Mouse (Mus musculus): ENCODE data around the gene Cd3eap. TPM values are rescaled to one million over a fixed set of nuclear protein-coding genes. Genes with fewer than 3 reads are reported as not detected.

Gene Cd3eap
- polyA plus RNA-seq, 1 experiment, result 5.3 TPM

DNA sequence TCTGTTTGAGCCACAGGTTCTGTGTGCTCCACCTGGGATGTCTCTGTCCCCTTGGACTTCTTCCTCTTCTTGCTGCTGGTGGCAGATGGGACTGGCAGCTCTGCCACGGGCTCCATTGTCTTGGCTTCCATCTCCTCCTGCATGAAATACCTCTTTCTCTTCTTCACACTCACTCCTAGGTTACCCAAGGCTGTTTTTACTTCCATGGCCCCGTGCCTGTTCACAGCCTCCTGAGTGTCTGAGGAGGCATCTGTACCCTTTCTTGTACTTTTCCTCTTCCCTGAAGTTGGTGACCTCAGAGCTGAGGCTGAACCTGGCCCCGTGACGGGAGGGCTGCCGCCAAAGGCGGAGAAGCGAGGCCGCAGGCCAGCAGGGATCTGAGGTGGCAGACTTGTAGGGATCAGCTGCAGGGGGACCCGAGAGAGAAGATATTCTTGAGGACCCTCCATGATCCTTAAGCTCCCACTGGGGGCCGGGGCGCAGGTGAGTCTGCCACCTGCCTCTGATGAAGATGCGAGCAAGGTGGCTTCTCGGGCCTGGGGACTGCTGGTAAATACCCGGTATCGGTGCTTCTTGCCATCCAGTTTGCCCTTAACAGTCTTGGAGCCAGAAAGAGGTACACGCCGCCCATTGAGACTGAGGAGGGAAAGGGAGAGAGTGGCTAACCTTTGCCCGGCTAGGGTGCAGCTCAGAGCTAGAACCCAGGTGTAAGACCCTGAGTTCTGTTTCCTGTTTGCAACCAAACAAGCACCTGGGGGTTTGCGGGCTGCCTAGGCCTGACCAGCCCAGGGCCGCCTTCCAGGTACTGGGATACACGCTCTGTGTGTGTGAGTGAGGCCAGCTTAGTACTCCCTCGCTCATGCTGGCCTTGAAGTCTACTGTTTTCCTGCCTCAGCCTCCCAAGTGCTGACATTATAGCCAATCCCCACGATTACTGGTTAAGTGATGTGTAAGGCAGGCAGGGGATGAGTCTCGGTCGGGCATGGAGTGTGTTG lies 1.6 kb downstream of the Cd3eap start:
- H3K4me1 ChIP-seq (ENCODE audit: control insufficient read depth, insufficient read depth, low read length), result no peaks in the 10 kb centered on the region; the same call in 1 of the 2 replicates
- DNase-seq, result no peak
- TF ChIP-seq CTCF (conservative IDR thresholded peaks at IDR 0.05; ENCODE audit: insufficient read depth, insufficient read length, low read depth, low read length) (no peak), POLR2A (IDR thresholded peaks at IDR 0.05; ENCODE audit: low read depth, low read length) (no peak)
- 87% methylated on average over 25 of the region's 25 CpGs for WGBS
- no peak overlapping the region for H3K4me3 ChIP-seq (ENCODE audit: insufficient read depth, low read depth, low read length)
- no peaks in the 10 kb centered on the region for H3K27me3 ChIP-seq (replicated peaks; ENCODE audit: control insufficient read depth, insufficient read depth, low read length)
- no peak overlapping the region for H3K27ac ChIP-seq (ENCODE audit: insufficient read depth, low read depth, low read length)
- no peaks in the 10 kb centered on the region for H3K36me3 ChIP-seq (ENCODE audit: control insufficient read depth, insufficient read depth, low read length)

- no peak for DNase-seq
- TF ChIP-seq CTCF (conservative IDR thresholded peaks at IDR 0.05; ENCODE audit: insufficient read depth, insufficient read length, low read depth, low read length) (no peak), POLR2A (IDR thresholded peaks at IDR 0.05; ENCODE audit: low read depth, low read length) (no peak)
- no peaks in the 10 kb centered on the region for H3K36me3 ChIP-seq (ENCODE audit: control insufficient read depth, insufficient read depth, low read length)
- H3K4me1 ChIP-seq (ENCODE audit: control insufficient read depth, insufficient read depth, low read length), result no peaks in the 10 kb centered on the region; the same call in 1 of the 2 replicates
- no peak overlapping the region for H3K27ac ChIP-seq (ENCODE audit: insufficient read depth, low read depth, low read length)
- no peak overlapping the region for H3K4me3 ChIP-seq (ENCODE audit: insufficient read depth, low read depth, low read length)
- no peaks in the 10 kb centered on the region for H3K27me3 ChIP-seq (replicated peaks; ENCODE audit: control insufficient read depth, insufficient read depth, low read length)
- WGBS, result 65% methylated on average over 10 of the region's 10 CpGs
Observed at GRCm38 (mm10) chr7:19356311-19356710, 3.0 kb downstream of the Cd3eap start.

GRCm38 (mm10) chr7:19354991-19355390 lies 4.3 kb downstream of the Cd3eap start:
- Histone ChIP-seq H3K4me1 (ENCODE audit: control insufficient read depth, insufficient read depth, low read length) (no peaks in the 10 kb centered on the region; the same call in 1 of the 2 replicates), H3K4me3 (ENCODE audit: insufficient read depth, low read depth, low read length) (no peak overlapping the region), H3K36me3 (ENCODE audit: control insufficient read depth, insufficient read depth, low read length) (no peaks in the 10 kb centered on the region), H3K27ac (ENCODE audit: insufficient read depth, low read depth, low read length) (no peak overlapping the region), H3K27me3 (replicated peaks; ENCODE audit: control insufficient read depth, insufficient read depth, low read length) (no peaks in the 10 kb centered on the region)
- WGBS, result 84% methylated on average over 5 of the region's 5 CpGs
- TF ChIP-seq CTCF (conservative IDR thresholded peaks at IDR 0.05; ENCODE audit: insufficient read depth, insufficient read length, low read depth, low read length), result no peak
- no peak for TF ChIP-seq POLR2A (IDR thresholded peaks at IDR 0.05; ENCODE audit: low read depth, low read length)
- no peak for DNase-seq

GRCm38 (mm10) chr7:19350221-19350620 lies 9.1 kb downstream of the Cd3eap start:
- Histone ChIP-seq H3K27me3 (replicated peaks; ENCODE audit: control insufficient read depth, insufficient read depth, low read length) (no peaks in the 10 kb centered on the region), H3K36me3 (ENCODE audit: control insufficient read depth, insufficient read depth, low read length) (no peaks in the 10 kb centered on the region), H3K27ac (ENCODE audit: insufficient read depth, low read depth, low read length) (no peak overlapping the region), H3K4me3 (ENCODE audit: insufficient read depth, low read depth, low read length) (no peak overlapping the region), H3K4me1 (ENCODE audit: control insufficient read depth, insufficient read depth, low read length) (no peaks in the 10 kb centered on the region; the same call in 1 of the 2 replicates)
- no peak for TF ChIP-seq POLR2A (IDR thresholded peaks at IDR 0.05; ENCODE audit: low read depth, low read length)
- WGBS, result 90% methylated on average over 8 of the region's 8 CpGs
- no peak for DNase-seq

- Histone ChIP-seq H3K4me1 (ENCODE audit: control insufficient read depth, insufficient read depth, low read length) (peaks cover 2% of the 10 kb centered on the region; the same call in 1 of the 2 replicates), H3K27me3 (replicated peaks; ENCODE audit: control insufficient read depth, insufficient read depth, low read length) (no peaks in the 10 kb centered on the region), H3K4me3 (ENCODE audit: insufficient read depth, low read depth, low read length) (no peak overlapping the region), H3K27ac (ENCODE audit: insufficient read depth, low read depth, low read length) (peak overlapping the region; percentile 48), H3K36me3 (ENCODE audit: control insufficient read depth, insufficient read depth, low read length) (no peaks in the 10 kb centered on the region)
- DNase-seq, result peak; percentile 38
- TF ChIP-seq CTCF (conservative IDR thresholded peaks at IDR 0.05; ENCODE audit: insufficient read depth, insufficient read length, low read depth, low read length), result no peak
- TF ChIP-seq POLR2A (IDR thresholded peaks at IDR 0.05; ENCODE audit: low read depth, low read length), result no peak
- WGBS, result 45% methylated on average over 13 of the region's 13 CpGs
Observed at GRCm38 (mm10) chr7:19349188-19349915, 9.9 kb downstream of the Cd3eap start.

DNA sequence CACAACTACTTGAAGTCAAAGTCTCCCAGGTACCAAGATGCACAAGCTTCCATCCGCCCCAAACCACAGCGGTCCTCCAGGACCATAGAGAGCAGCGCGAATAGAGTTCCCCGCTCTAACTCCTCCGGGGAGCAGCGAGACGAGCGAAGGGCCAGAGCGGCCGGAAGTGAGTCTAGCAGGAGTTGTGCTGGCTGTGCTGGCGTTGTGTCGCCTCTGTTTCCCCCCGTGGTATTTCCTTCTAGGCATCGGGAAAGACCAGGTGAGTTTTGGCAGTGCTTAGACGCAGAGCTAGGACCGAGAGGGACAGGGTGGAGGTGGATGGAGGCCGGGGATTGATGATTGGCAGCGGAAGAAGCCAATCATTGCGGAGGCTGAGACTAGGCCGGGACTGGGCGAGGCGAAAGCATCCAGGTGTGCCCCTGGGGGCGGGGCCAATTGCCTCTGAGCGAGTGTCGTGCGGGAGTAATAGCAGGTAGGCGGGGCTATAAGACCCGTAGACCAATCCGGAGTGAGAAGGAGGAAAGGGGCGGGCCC lies 14.3 kb downstream of the Cd3eap start:
- TF ChIP-seq POLR2A (IDR thresholded peaks at IDR 0.05; ENCODE audit: low read depth, low read length) (peak; percentile 5), CTCF (conservative IDR thresholded peaks at IDR 0.05; ENCODE audit: insufficient read depth, insufficient read length, low read depth, low read length) (no peak)

More for the DNA sequence above, 14.3 kb downstream of the Cd3eap start:
- DNase-seq, result peak; percentile 99
- WGBS, result under 1% methylated on average over 31 of the region's 31 CpGs
- H3K27ac ChIP-seq (ENCODE audit: insufficient read depth, low read depth, low read length), result peak overlapping the region; percentile 84
- peak overlapping the region; percentile 79 for H3K4me3 ChIP-seq (ENCODE audit: insufficient read depth, low read depth, low read length)
- H3K4me1 ChIP-seq (ENCODE audit: control insufficient read depth, insufficient read depth, low read length), result peaks cover 8% of the 10 kb centered on the region; the same call in 1 of the 2 replicates
- no peaks in the 10 kb centered on the region for H3K27me3 ChIP-seq (replicated peaks; ENCODE audit: control insufficient read depth, insufficient read depth, low read length)
- H3K36me3 ChIP-seq (ENCODE audit: control insufficient read depth, insufficient read depth, low read length), result no peaks in the 10 kb centered on the region
